Mouse (Mus musculus): Measurements from ENCODE around the gene Teddm1a. TPM values are rescaled to one million over a fixed set of nuclear protein-coding genes. Genes with fewer than 3 reads are reported as not detected.
"Not testable (repeated sequence)": the region's sequence is repeated elsewhere in the genome, so short reads cannot be mapped to it uniquely, and the experiment has no call there.

The Teddm1a gene
- total RNA-seq (2021) (not detected), polyA plus RNA-seq (2012; rRNA removed) (not detected in 2 replicates)
- long read RNA-seq = 0 reads

- DNase-seq = no peak
Measured at GRCm38 (mm10) chr1:153891442-153891841, at the start of gene Teddm1a. TSS of gene Teddm1a (plus strand) at chr1:153891742.

GRCm38 (mm10) chr1:153842121-153842740 is 49.3 kb upstream of the Teddm1a start:
- DNase-seq = no peak

DNA sequence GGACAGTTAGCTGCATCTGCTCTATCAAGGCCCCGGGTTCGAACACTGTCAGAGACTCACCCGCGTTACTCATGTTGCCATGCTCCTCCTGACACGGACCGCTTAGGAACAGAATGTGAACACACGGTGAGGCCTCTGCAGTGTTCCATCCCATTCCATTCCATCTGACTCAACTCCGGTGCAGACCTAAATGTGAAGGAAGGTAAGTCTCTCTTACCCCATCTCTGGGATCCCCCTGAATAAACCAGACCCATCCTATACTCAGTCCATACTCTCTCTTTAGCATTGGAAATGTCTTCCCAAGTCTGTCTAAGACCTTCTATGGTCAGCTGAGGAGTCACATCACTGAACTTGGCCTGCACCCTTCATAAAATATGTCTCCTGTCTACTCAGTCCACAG is 47.5 kb upstream of the Teddm1a start, which contains the start of gene Rgsl1:
Gene Rgsl1, minus strand, starts transcription at position 101 of the 400 bp plus-strand sequence.
- no peak for DNase-seq

- no peak for DNase-seq
Measured at GRCm38 (mm10) chr1:153846420-153846819, 45.1 kb upstream of the Teddm1a start.

GRCm38 (mm10) chr1:153846867-153847266 is 44.7 kb upstream of the Teddm1a start:
- no peak for DNase-seq

DNA sequence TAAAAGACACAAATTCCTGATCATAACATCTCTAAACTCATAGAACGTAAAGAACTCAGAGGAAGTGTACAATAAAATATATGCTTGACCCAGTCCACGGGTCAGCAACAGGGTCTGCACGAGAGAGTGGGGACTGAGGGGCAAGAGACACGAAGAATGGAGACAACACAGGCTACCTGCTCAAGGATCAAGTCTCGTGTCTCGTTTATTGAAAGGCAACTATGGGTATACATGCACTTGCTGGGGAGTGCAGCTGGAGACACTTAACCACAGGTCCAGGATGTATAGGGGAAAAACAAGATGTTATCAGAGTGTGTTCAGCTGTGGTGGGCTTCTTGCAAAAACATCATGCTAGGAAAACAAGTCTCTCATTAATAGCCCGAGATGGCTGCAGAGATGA is 38.8 kb upstream of the Teddm1a start:
- not testable (repeated sequence) for DNase-seq

- DNase-seq = peak; percentile 3
Measured at GRCm38 (mm10) chr1:153855946-153856345, 35.6 kb upstream of the Teddm1a start.

GRCm38 (mm10) chr1:153874045-153874444 is 17.5 kb upstream of the Teddm1a start, which contains the start of gene Teddm1b:
TSS of gene Teddm1b (plus strand) at chr1:153874345.
- no peak for DNase-seq

- not testable (repeated sequence) for DNase-seq
Measured at GRCm38 (mm10) chr1:153880391-153880790, 11.2 kb upstream of the Teddm1a start.

GRCm38 (mm10) chr1:153886024-153886633 is 5.4 kb upstream of the Teddm1a start:
- no peak for DNase-seq

DNA sequence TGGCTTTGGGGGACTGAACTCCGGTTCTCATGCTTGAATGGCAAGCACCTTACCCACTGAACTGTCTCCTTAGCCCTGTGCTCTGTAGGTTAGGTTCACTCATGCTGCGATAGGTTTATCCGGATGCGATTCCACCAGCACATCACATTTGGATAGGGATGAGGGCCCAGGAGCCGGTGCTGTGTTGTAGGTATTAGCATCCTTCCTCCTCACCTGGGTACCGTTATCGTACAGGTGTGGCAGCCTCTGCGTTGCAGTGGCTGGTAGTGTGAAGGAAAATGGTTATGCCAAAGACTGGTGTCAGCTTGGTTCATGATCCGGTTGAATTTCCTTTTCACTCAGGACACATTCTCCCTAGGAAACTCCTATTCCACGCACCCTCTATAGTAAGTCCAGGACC is 1.4 kb upstream of the Teddm1a start:
- DNase-seq = no peak

DNA sequence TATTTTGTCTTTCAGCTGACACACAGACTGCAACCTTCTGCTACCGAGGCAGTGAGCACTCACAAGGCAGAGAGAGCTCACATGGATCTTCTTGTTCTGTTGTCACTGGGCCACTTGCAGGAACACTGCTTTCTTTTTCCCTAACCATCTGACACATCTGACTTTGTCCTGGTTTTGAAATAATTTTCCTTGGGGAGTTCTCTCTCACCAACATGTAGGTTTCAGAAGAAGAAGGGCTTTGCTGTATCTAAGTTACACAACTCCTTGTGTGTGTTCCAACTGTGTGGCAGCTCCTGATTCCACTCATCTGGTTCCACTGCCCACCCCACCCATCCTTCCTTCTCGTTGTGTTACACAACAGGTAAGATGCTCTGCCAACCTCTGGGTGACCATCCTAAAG is 2.2 kb downstream of the Teddm1a start:
- no peak for DNase-seq

GRCm38 (mm10) chr1:153894201-153894893 is 2.8 kb downstream of the Teddm1a start:
- no peak for DNase-seq

DNA sequence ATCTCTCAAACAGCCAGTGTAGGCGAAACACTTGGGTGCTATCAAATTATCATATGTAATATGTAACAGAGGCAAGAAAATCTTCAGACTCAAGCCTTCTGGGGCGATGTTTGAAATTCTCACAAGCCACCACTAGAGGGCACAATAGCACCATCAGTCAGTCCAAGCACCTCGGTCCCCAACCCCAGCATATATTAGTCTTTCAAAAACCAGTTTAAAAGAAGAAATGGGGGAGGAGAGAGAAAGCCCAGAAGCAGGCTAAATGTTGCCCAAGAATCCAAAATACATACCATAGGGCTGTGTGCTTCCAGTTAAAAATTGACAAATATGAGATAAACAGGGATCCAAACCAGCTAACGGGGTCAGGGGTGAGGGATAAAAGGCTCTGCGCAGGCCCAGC is 3.4 kb downstream of the Teddm1a start:
- DNase-seq = peak; percentile 72

DNA sequence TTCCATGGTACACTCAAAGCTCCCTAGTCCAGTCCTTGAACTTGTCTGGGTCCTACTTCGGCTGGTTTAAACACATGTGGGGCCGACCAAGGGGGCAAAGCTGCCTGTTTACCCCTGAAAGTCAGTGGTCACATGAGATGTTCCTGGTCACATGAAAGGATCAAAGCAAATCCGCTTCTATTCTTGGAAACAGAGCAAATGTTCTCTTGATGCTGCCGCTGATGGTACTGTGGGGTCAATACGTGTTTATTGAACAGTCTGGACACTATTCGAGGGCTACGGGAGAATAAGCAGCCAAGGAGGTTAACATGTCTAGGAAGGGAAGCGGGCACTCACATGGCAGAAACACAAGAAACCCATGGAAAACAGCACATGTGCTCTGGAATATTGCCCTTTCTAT is 5.7 kb downstream of the Teddm1a start:
- DNase-seq = no peak

DNA sequence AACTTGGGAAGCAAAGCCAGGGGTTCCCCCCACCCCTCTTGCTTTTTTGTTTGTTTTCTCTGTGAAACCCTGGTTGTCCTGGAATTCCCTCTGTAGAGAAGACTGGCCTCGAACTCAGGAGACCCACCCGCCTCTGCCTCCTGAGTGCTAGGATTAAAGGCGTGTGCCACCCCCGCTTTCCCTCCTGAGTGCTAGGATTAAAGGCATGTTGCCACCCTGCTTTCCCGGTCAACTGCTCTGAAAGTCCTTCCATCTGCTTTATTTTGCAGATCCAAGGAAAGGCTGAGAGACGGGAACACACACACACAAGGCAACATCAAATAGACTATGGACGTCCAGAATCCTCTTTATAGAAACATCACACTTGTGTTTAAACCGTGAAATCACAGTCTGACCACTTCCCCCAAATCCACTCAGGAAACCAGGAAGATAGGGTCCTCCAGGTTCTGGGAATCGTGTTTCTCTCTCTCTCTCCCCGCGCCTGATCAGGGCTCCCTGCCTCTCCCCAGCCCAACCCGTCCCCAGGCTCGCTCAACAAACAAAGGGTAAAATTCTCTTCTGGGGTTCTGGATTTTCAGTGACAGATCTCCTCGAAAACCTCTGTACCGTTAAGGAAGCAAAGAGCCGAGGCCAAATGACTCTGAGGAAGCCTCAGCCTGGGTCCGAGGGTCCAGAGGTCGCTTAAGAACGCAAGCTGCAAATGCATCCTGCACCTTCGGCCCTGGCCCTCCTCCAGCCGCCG is 7.6 kb downstream of the Teddm1a start:
- DNase-seq = no peak

- peak; percentile 98 for DNase-seq
Measured at GRCm38 (mm10) chr1:153899731-153900380, 8.3 kb downstream of the Teddm1a start, which contains the start of the genes Glul and Teddm2. TSS of gene Glul (plus strand) at chr1:153899944. TSS of gene Teddm2 (minus strand) at chr1:153900228.

DNA sequence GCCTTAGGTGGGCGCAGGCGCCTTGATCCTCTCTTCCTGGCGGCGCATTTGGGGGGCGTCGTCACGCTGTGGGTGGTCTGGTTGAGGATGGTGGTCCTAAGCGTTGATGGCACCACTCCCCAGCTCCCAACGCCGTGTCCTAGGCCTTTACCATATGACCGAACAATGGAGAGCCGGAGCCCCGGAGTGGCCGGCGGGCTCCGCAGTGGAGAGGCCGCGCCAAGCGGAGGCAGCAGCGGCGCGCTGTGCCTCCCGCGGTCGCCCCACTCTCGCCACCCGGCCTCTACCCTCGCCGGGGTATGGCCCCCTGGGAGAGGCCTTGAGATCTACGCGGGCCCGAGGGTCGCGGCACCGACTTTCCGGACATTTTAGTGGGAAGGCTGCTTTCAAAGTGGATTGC is 8.8 kb downstream of the Teddm1a start:
- no peak for DNase-seq

- DNase-seq = peak; percentile 53
Measured at GRCm38 (mm10) chr1:153900860-153901730, 9.6 kb downstream of the Teddm1a start.

DNA sequence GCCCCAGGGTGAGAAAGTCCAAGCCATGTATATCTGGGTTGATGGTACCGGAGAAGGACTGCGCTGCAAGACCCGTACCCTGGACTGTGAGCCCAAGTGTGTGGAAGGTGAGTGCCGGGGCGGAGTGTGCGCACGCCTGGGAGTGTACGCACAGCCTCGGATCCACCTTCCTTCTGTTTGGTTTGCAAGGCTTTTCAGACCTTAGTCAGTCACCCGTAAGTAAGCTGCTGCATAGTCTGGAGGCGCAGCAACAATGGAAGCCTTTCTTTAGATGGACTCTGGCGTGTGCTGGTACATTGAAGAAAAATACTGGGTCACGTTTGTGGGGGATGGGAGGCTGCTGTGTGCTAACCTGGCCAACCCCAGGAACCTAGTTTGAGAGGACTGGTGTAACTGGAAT is 11.5 kb downstream of the Teddm1a start:
- DNase-seq = no peak

- no peak for DNase-seq
Measured at GRCm38 (mm10) chr1:153904236-153904635, 12.7 kb downstream of the Teddm1a start.

Data from adrenal gland, adult 2 months (tissue).